Mouse (Mus musculus) liver, postnatal 0 days (tissue): ENCODE results near the gene Ggt5.

Experiments
- CTCF ChIP-seq: sonication (generic); IDR thresholded peaks from 2 replicates; pipeline ENCODE4 v1.5.1; 2016; ENCODE audit warnings: antibody characterized with exemption, low read depth
- EP300 ChIP-seq: IDR thresholded peaks from 2 replicates; pipeline ENCODE4 v1.6.1; 2016; ENCODE audit warnings: antibody characterized with exemption, low read depth, mild to moderate bottlenecking

DNA sequence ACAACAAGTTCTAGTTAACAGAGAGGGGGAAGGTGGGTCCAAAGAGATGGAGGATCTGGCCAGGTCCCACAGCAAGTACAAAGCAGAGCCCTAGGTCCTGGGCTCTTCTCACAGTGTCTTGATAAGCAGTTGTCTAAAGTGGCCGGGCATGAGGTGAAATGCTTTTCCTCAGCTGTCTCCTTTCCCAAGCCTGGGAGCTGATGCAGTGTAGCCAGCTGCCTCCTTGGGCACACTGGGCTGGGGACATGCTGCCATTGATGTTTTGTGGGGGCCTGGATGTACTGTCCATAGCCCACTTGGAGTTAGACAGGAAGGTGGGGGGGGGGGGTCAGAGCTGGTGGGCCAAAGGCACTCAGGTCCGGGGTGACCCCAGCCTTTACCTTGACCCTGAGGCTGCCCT, 37.0 kb upstream of the Ggt5 start:
- no peak for TF ChIP-seq CTCF
- no peak for TF ChIP-seq EP300
